Mouse (Mus musculus): Measurements from ENCODE around the gene Kirrel2. TPM values are rescaled to one million over a fixed set of nuclear protein-coding genes. Genes with fewer than 3 reads are reported as not detected.

Gene Kirrel2
- polyA plus RNA-seq, 1 experiment = 0.05 TPM

- no peaks in the 10 kb centered on the region for H3K4me1 ChIP-seq (ENCODE audit: control insufficient read depth)
- no peak overlapping the region for H3K4me3 ChIP-seq (replicated peaks)
- H3K36me3 ChIP-seq (ENCODE audit: control insufficient read depth) = no peaks in the 10 kb centered on the region
- H3K27me3 ChIP-seq (ENCODE audit: control insufficient read depth) = no peaks in the 10 kb centered on the region
- no peak for TF ChIP-seq GATA1 (IDR thresholded peaks at IDR 0.05; ENCODE audit: low read length)
- TF ChIP-seq TAL1 (IDR thresholded peaks at IDR 0.05; ENCODE audit: low read length) = no peak
- no peaks in the 10 kb centered on the region for H3K9me3 ChIP-seq (ENCODE audit: control insufficient read depth, low read length)
Observed at GRCm38 (mm10) chr7:30408639-30409038, 48.9 kb downstream of the Kirrel2 start.

GRCm38 (mm10) chr7:30402343-30402742 is 55.1 kb downstream of the Kirrel2 start:
- no peak for TF ChIP-seq TAL1 (IDR thresholded peaks at IDR 0.05; ENCODE audit: low read length)
- TF ChIP-seq GATA1 (IDR thresholded peaks at IDR 0.05; ENCODE audit: low read length) = no peak
- Histone ChIP-seq H3K27me3 (ENCODE audit: control insufficient read depth) (no peaks in the 10 kb centered on the region), H3K36me3 (ENCODE audit: control insufficient read depth) (no peaks in the 10 kb centered on the region), H3K4me1 (ENCODE audit: control insufficient read depth) (no peaks in the 10 kb centered on the region), H3K4me3 (replicated peaks) (no peak overlapping the region), H3K9me3 (ENCODE audit: control insufficient read depth, low read length) (no peaks in the 10 kb centered on the region; the same call in 1 of the 2 replicates)

- no peaks in the 10 kb centered on the region for H3K36me3 ChIP-seq (ENCODE audit: control insufficient read depth)
- no peak overlapping the region for H3K4me3 ChIP-seq (replicated peaks)
- no peak for TF ChIP-seq GATA1 (IDR thresholded peaks at IDR 0.05; ENCODE audit: low read length)
- no peak for TF ChIP-seq TAL1 (IDR thresholded peaks at IDR 0.05; ENCODE audit: low read length)
- no peaks in the 10 kb centered on the region for H3K4me1 ChIP-seq (ENCODE audit: control insufficient read depth)
- H3K27me3 ChIP-seq (ENCODE audit: control insufficient read depth) = no peaks in the 10 kb centered on the region
- no peaks in the 10 kb centered on the region; the same call in 1 of the 2 replicates for H3K9me3 ChIP-seq (ENCODE audit: control insufficient read depth, low read length)
Observed at GRCm38 (mm10) chr7:30399671-30400070, 57.8 kb downstream of the Kirrel2 start.

Other genes starting within 250 kb of the Kirrel2 start
- gene Polr2i, start 225.7 kb downstream of the Kirrel2 start, polyA plus RNA-seq (2012) = 9.4 and 10.9 TPM in 2 replicates
- gene Tbcb, start 225.4 kb downstream of the Kirrel2 start, polyA plus RNA-seq (2012) = 2.6 and 4.1 TPM in 2 replicates
- not detected in 2 replicates for gene Ovol3, start 222.0 kb downstream of the Kirrel2 start, polyA plus RNA-seq (2012)
- 0.04 TPM in 1 of 2 replicates, not detected in the other for gene Thap8, start 177.6 kb downstream of the Kirrel2 start, polyA plus RNA-seq (2012)
- 14.8 and 30.0 TPM in 2 replicates for gene Wdr62, start 177.3 kb downstream of the Kirrel2 start, polyA plus RNA-seq (2012)
- not detected in 2 replicates for gene Clip3, start 166.0 kb downstream of the Kirrel2 start, polyA plus RNA-seq (2012)
- gene Alkbh6, start 149.0 kb downstream of the Kirrel2 start, polyA plus RNA-seq (2012) = 2.1 and 2.8 TPM in 2 replicates
- 0.04 and 0.13 TPM in 2 replicates for gene Syne4, start 142.9 kb downstream of the Kirrel2 start, polyA plus RNA-seq (2012)
- not detected in 2 replicates for gene E130208F15Rik, start 135.9 kb downstream of the Kirrel2 start, polyA plus RNA-seq (2012)
- gene Sdhaf1, start 133.8 kb downstream of the Kirrel2 start, polyA plus RNA-seq (2012) = 0.45 and 0.47 TPM in 2 replicates
- 0.05 TPM in 1 of 2 replicates, not detected in the other for gene Lrfn3, start 94.9 kb downstream of the Kirrel2 start, polyA plus RNA-seq (2012)
- gene Tyrobp, start 43.9 kb downstream of the Kirrel2 start, polyA plus RNA-seq (2012) = 0.91 and 1.6 TPM in 2 replicates
- gene Hcst, start 37.8 kb downstream of the Kirrel2 start, polyA plus RNA-seq (2012) = not detected in 2 replicates
- gene Nfkbid, start 36.0 kb downstream of the Kirrel2 start, polyA plus RNA-seq (2012) = 0.23 and 0.30 TPM in 2 replicates
- 0.13 and 0.33 TPM in 2 replicates for gene Aplp1, start 12.2 kb downstream of the Kirrel2 start, polyA plus RNA-seq (2012)
- not detected in 2 replicates for gene Nphs1, start 625 bp upstream of the Kirrel2 start, polyA plus RNA-seq (2012)
- 0.11 and 0.36 TPM in 2 replicates for gene Prodh2, start 35.9 kb upstream of the Kirrel2 start, polyA plus RNA-seq (2012)
- gene Arhgap33, start 77.4 kb upstream of the Kirrel2 start, polyA plus RNA-seq (2012) = 11.7 and 13.0 TPM in 2 replicates
- gene Hspb6, start 94.5 kb upstream of the Kirrel2 start, polyA plus RNA-seq (2012) = 3.7 and 6.8 TPM in 2 replicates
- 1.9 and 2.3 TPM in 2 replicates for gene Proser3, start 94.6 kb upstream of the Kirrel2 start, polyA plus RNA-seq (2012)
- 14.5 and 17.0 TPM in 2 replicates for gene Lin37, start 102.1 kb upstream of the Kirrel2 start, polyA plus RNA-seq (2012)
- gene U2af1l4, start 105.6 kb upstream of the Kirrel2 start, polyA plus RNA-seq (2012) = 5.6 and 7.7 TPM in 2 replicates
- 0.15 and 0.18 TPM in 2 replicates for gene Gm49396, start 105.7 kb upstream of the Kirrel2 start, polyA plus RNA-seq (2012)
- 8.0 and 8.9 TPM in 2 replicates for gene Psenen, start 105.9 kb upstream of the Kirrel2 start, polyA plus RNA-seq (2012)
- gene Igflr1, start 107.7 kb upstream of the Kirrel2 start, polyA plus RNA-seq (2012) = 0.61 and 1.5 TPM in 2 replicates
- 5.2 and 6.8 TPM in 2 replicates for gene Kmt2b, start 131.0 kb upstream of the Kirrel2 start, polyA plus RNA-seq (2012)
- 0.07 and 0.20 TPM in 2 replicates for gene Zbtb32, start 141.2 kb upstream of the Kirrel2 start, polyA plus RNA-seq (2012)
- gene Upk1a, start 155.2 kb upstream of the Kirrel2 start, polyA plus RNA-seq (2012) = 0.10 and 0.14 TPM in 2 replicates
- gene Cox6b1, start 168.5 kb upstream of the Kirrel2 start, polyA plus RNA-seq (2012) = 15.7 and 23.9 TPM in 2 replicates
- gene Etv2, start 178.2 kb upstream of the Kirrel2 start, polyA plus RNA-seq (2012) = not detected in 2 replicates
- gene Rbm42, start 192.6 kb upstream of the Kirrel2 start, polyA plus RNA-seq (2012) = 22.7 and 23.2 TPM in 2 replicates
- 2.9 and 5.4 TPM in 2 replicates for gene Haus5, start 207.3 kb upstream of the Kirrel2 start, polyA plus RNA-seq (2012)
- gene Pmis2, start 213.9 kb upstream of the Kirrel2 start, polyA plus RNA-seq (2012) = not detected in 2 replicates
- gene 2200002J24Rik, start 241.2 kb upstream of the Kirrel2 start, polyA plus RNA-seq (2012) = not detected in 2 replicates